Mouse (Mus musculus): Measurements from ENCODE around the gene Chst1.

DNA sequence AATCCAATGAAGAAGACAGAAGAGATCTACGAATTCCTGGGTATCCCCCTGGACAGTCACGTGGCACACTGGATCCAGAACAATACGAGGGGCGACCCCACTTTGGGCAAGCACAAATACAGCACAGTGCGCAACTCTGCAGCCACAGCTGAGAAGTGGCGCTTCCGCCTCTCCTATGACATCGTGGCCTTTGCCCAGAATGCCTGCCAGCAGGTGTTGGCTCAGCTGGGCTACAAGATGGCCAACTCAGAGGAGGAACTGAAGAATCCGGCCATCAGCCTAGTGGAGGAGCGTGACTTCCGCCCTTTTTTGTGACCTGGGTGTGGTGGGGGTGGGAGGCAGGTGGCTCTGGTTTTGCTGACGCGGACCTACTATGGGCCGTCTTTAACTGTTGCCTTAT, 14.6 kb downstream of the Chst1 start:
- no peak for TF ChIP-seq CTCF (IDR thresholded peaks at IDR 0.05; ENCODE audit: borderline replicate concordance, insufficient read depth, low read depth, low read length)
- TF ChIP-seq POLR2A (IDR thresholded peaks at IDR 0.05; ENCODE audit: borderline replicate concordance, insufficient read depth, low read length), result no peak
